Mouse (Mus musculus): ENCODE results near the gene Napa. TPM values are rescaled to one million over a fixed set of nuclear protein-coding genes. Genes with fewer than 3 reads are reported as not detected.

The Napa gene
- polyA plus RNA-seq, 1 experiment, result 256 TPM

DNA sequence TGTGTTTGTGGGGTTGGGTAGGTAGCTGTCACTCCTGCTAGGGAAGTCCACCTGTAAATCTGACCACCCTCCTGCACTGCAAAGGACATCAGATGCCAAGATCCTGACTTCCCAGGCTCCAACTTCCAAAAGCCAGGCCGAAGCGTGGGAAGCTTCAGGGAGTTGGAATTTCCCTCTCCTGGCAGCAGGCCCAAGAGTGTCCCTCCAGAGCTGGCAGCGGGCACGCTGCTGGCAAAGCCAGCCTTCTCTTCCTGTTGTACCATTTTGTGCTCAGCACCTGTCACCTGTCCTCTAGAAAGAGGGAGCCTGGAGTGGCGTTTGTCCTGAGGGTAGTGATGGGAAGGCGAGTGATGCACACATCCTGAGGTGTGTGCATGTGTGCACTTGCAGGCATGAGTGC, 30.1 kb downstream of the Napa start:
- WGBS, result 91% methylated on average over 6 of the region's 6 CpGs
- TF ChIP-seq POLR2A (IDR thresholded peaks at IDR 0.05; ENCODE audit: control insufficient read depth, extremely low read depth, insufficient read depth, low read length, poor library complexity) (no peak), CTCF (IDR thresholded peaks at IDR 0.05; ENCODE audit: borderline replicate concordance, control insufficient read depth, extremely low read depth, insufficient read depth, low read length, poor library complexity) (no peak)
- H3K4me3 ChIP-seq (ENCODE audit: control insufficient read depth, insufficient read depth, low read length), result no peak overlapping the region

GRCm38 (mm10) chr7:16128899-16129298, 30.6 kb downstream of the Napa start:
- Histone ChIP-seq H3K27ac (ENCODE audit: control insufficient read depth, insufficient read depth, low read length) (no peak overlapping the region), H3K4me1 (replicated peaks; ENCODE audit: control insufficient read depth, insufficient read depth, low read length) (no peaks in the 10 kb centered on the region), H3K4me3 (ENCODE audit: control insufficient read depth, insufficient read depth, low read length) (no peak overlapping the region), H3K36me3 (ENCODE audit: control insufficient read depth, insufficient read depth, low read length) (no peaks in the 10 kb centered on the region), H3K27me3 (ENCODE audit: control insufficient read depth, insufficient read depth, low read length) (no peaks in the 10 kb centered on the region; the same call in 1 of the 2 replicates)
- TF ChIP-seq CTCF (IDR thresholded peaks at IDR 0.05; ENCODE audit: borderline replicate concordance, control insufficient read depth, extremely low read depth, insufficient read depth, low read length, poor library complexity) (no peak), POLR2A (IDR thresholded peaks at IDR 0.05; ENCODE audit: control insufficient read depth, extremely low read depth, insufficient read depth, low read length, poor library complexity) (no peak)
- DNase-seq, result no peak
- 84% methylated on average over 5 of the region's 5 CpGs for WGBS

More for the DNA sequence above, 30.1 kb downstream of the Napa start:
- H3K27me3 ChIP-seq (ENCODE audit: control insufficient read depth, insufficient read depth, low read length), result no peaks in the 10 kb centered on the region; the same call in 1 of the 2 replicates
- no peak for DNase-seq
- no peaks in the 10 kb centered on the region for H3K4me1 ChIP-seq (replicated peaks; ENCODE audit: control insufficient read depth, insufficient read depth, low read length)
- no peaks in the 10 kb centered on the region for H3K36me3 ChIP-seq (ENCODE audit: control insufficient read depth, insufficient read depth, low read length)
- no peak overlapping the region for H3K27ac ChIP-seq (ENCODE audit: control insufficient read depth, insufficient read depth, low read length)

DNA sequence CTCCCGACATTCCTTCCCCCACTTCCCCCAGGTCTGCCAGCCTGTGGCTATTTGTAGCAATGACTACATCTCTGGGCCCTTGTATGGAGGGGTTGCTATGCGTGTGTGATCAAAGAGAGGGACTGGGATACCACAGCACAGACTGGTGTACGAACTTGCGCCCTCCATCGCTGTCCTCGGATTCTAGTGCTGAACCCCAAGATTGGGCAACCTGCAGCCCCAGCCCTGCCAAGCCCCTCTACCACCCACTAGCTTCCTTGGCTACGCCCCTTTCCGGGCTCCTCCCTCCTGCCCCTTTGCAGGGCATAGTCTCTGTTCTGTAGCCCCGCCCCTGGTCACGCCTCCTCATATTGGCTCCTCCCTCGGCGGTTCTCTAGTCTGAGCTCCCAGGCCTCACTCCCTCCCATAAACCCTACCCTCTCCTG, 31.2 kb downstream of the Napa start, which contains the start of gene Slc8a2:
Gene Slc8a2, plus strand, starts transcription at position 406 of the 425 bp plus-strand sequence.
- H3K4me3 ChIP-seq (ENCODE audit: control insufficient read depth, insufficient read depth, low read length), result no peak within 1 kb of the TSS
- no peaks in the 10 kb centered on the region; the same call in 1 of the 2 replicates for H3K27me3 ChIP-seq (ENCODE audit: control insufficient read depth, insufficient read depth, low read length)
- WGBS, result 6% methylated on average over 12 of the region's 12 CpGs
- H3K36me3 ChIP-seq (ENCODE audit: control insufficient read depth, insufficient read depth, low read length), result no peaks in the 10 kb centered on the region
- DNase-seq, result peak; percentile 44
- H3K4me1 ChIP-seq (replicated peaks; ENCODE audit: control insufficient read depth, insufficient read depth, low read length), result no peaks in the 10 kb centered on the region
- no peak within 1 kb of the TSS for H3K27ac ChIP-seq (ENCODE audit: control insufficient read depth, insufficient read depth, low read length)
- TF ChIP-seq CTCF (IDR thresholded peaks at IDR 0.05; ENCODE audit: borderline replicate concordance, control insufficient read depth, extremely low read depth, insufficient read depth, low read length, poor library complexity) (no peak), POLR2A (IDR thresholded peaks at IDR 0.05; ENCODE audit: control insufficient read depth, extremely low read depth, insufficient read depth, low read length, poor library complexity) (no peak)

- no peak for DNase-seq
- Histone ChIP-seq H3K36me3 (ENCODE audit: control insufficient read depth, insufficient read depth, low read length) (no peaks in the 10 kb centered on the region), H3K27ac (ENCODE audit: control insufficient read depth, insufficient read depth, low read length) (no peak overlapping the region), H3K27me3 (ENCODE audit: control insufficient read depth, insufficient read depth, low read length) (no peaks in the 10 kb centered on the region; the same call in 1 of the 2 replicates), H3K4me1 (replicated peaks; ENCODE audit: control insufficient read depth, insufficient read depth, low read length) (no peaks in the 10 kb centered on the region), H3K4me3 (ENCODE audit: control insufficient read depth, insufficient read depth, low read length) (no peak overlapping the region)
- TF ChIP-seq CTCF (IDR thresholded peaks at IDR 0.05; ENCODE audit: borderline replicate concordance, control insufficient read depth, extremely low read depth, insufficient read depth, low read length, poor library complexity) (no peak), POLR2A (IDR thresholded peaks at IDR 0.05; ENCODE audit: control insufficient read depth, extremely low read depth, insufficient read depth, low read length, poor library complexity) (0 out of 2 replicates have a peak, but pooled peaks have one; percentile 11)
- 4% methylated on average over 37 of the region's 38 CpGs for WGBS
Observed at GRCm38 (mm10) chr7:16129846-16130691, 31.8 kb downstream of the Napa start.

- DNase-seq, result no peak
- TF ChIP-seq POLR2A (IDR thresholded peaks at IDR 0.05; ENCODE audit: control insufficient read depth, extremely low read depth, insufficient read depth, low read length, poor library complexity), result no peak
- no peak for TF ChIP-seq CTCF (IDR thresholded peaks at IDR 0.05; ENCODE audit: borderline replicate concordance, control insufficient read depth, extremely low read depth, insufficient read depth, low read length, poor library complexity)
- Histone ChIP-seq H3K4me1 (replicated peaks; ENCODE audit: control insufficient read depth, insufficient read depth, low read length) (no peaks in the 10 kb centered on the region), H3K27me3 (ENCODE audit: control insufficient read depth, insufficient read depth, low read length) (no peaks in the 10 kb centered on the region; the same call in 1 of the 2 replicates), H3K4me3 (ENCODE audit: control insufficient read depth, insufficient read depth, low read length) (no peak overlapping the region), H3K27ac (ENCODE audit: control insufficient read depth, insufficient read depth, low read length) (no peak overlapping the region), H3K36me3 (ENCODE audit: control insufficient read depth, insufficient read depth, low read length) (no peaks in the 10 kb centered on the region)
- 49% methylated on average over 13 of the region's 13 CpGs for WGBS
Observed at GRCm38 (mm10) chr7:16130956-16131634, 32.8 kb downstream of the Napa start.

DNA sequence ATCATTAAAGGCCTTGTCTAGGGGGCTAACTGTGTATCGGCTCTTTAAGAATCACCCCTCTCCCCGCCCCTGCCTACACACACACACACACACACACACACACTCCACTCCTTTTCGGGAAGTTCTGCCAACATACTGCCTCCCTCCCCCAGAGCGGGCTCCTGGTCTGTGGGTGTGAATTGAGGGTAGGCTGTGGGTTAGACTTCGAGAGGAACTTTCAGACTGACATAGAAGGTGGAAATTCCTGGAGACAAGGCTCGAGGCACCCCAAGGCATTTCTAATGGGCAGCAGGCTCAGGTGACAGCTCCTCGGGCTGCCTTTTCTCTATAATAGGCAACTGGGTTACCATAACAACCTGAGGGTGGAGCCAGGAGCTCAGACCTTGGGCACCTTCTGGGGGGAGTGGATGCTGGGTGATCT, 33.9 kb downstream of the Napa start:
- TF ChIP-seq POLR2A (IDR thresholded peaks at IDR 0.05; ENCODE audit: control insufficient read depth, extremely low read depth, insufficient read depth, low read length, poor library complexity) (no peak), CTCF (IDR thresholded peaks at IDR 0.05; ENCODE audit: borderline replicate concordance, control insufficient read depth, extremely low read depth, insufficient read depth, low read length, poor library complexity) (no peak)
- Histone ChIP-seq H3K4me3 (ENCODE audit: control insufficient read depth, insufficient read depth, low read length) (no peak overlapping the region), H3K27me3 (ENCODE audit: control insufficient read depth, insufficient read depth, low read length) (no peaks in the 10 kb centered on the region; the same call in 1 of the 2 replicates), H3K27ac (ENCODE audit: control insufficient read depth, insufficient read depth, low read length) (no peak overlapping the region), H3K36me3 (ENCODE audit: control insufficient read depth, insufficient read depth, low read length) (no peaks in the 10 kb centered on the region), H3K4me1 (replicated peaks; ENCODE audit: control insufficient read depth, insufficient read depth, low read length) (no peaks in the 10 kb centered on the region)
- 3% methylated on average over 7 of the region's 7 CpGs for whole genome bisulfite sequencing
- DNase-seq, result no peak

Measured in thymus, adult 2 months (tissue).